Mouse (Mus musculus) kidney, adult 2 months (tissue): ENCODE results near the gene Skp1a.

ENCODE experiments used
- CTCF ChIP-seq: fragments of 200-500 bp; conservative IDR thresholded peaks from 2 replicates; pipeline ENCODE4 v1.5.1; 2011; ENCODE audit warnings: low read depth, mild to moderate bottlenecking, control low read depth, low read length, moderate library complexity, mixed read lengths; ENCODE audit not compliant: insufficient read depth, insufficient read length
- POLR2A ChIP-seq: fragments of 200-500 bp; IDR thresholded peaks from one replicate; pipeline ENCODE4 v1.6.1; 2011; ENCODE audit warnings: low read depth, low read length, control low read depth

- TF ChIP-seq POLR2A (no peak), CTCF (no peak)
Observed at GRCm38 (mm10) chr11:52272619-52273018, 40.8 kb downstream of the Skp1a start.
